Mouse (Mus musculus) G1E (cell line): Measurements from ENCODE around the gene Adcy10. TPM values are rescaled to one million over a fixed set of nuclear protein-coding genes. Genes with fewer than 3 reads are reported as not detected.

Experiments used
- ATAC-seq: 2 replicates; pipeline ENCODE4 v1.8.0; 2016; ENCODE audit warnings: mild to moderate bottlenecking; ENCODE audit not compliant: insufficient number of reproducible peaks, poor library complexity, low FRiP score, severe bottlenecking; ENCODE audit errors: extremely low read depth
- DNase-seq: peaks from one replicate; pipeline ENCODE4 v3.0.0; 2012; ENCODE audit warnings: low spot score
- H3K27me3 ChIP-seq: 2 replicates; pipeline ENCODE4 v1.6.1; 2012; ENCODE audit warnings: mild to moderate bottlenecking, low read length, inconsistent platforms; ENCODE audit not compliant: insufficient read depth
- H3K36me3 ChIP-seq: replicated peaks from 2 replicates; pipeline ENCODE3; 2012; ENCODE audit warnings: mild to moderate bottlenecking, inconsistent platforms
- H3K4me1 ChIP-seq: 2 replicates; pipeline ENCODE4 v1.6.1; 2012; ENCODE audit warnings: low read depth, low read length, inconsistent platforms, mixed read lengths; ENCODE audit not compliant: insufficient read depth
- H3K4me3 ChIP-seq: 2 replicates; pipeline ENCODE4 v1.5.1; 2012; ENCODE audit warnings: low read depth, mild to moderate bottlenecking, inconsistent platforms, low read length, moderate library complexity, mixed read lengths
- H3K9me3 ChIP-seq: replicated peaks from 2 replicates; pipeline ENCODE4 v1.6.1; 2012; ENCODE audit warnings: inconsistent platforms
- CTCF ChIP-seq: IDR thresholded peaks from 2 replicates; pipeline ENCODE4 v1.5.1; 2012; ENCODE audit warnings: low read depth, low read length, inconsistent platforms, mixed read lengths
- GATA1 ChIP-seq: IDR thresholded peaks from 2 replicates; pipeline ENCODE4 v1.6.1; 2012; ENCODE audit warnings: borderline replicate concordance, low read length, inconsistent platforms, mixed read lengths
- GATA2 ChIP-seq: IDR thresholded peaks from 2 replicates; pipeline ENCODE4 v1.6.1; 2012; ENCODE audit warnings: low read depth, low read length, inconsistent platforms, borderline replicate concordance
- POLR2AphosphoS5 ChIP-seq: IDR thresholded peaks from 2 replicates; pipeline ENCODE4 v1.6.1; 2012; ENCODE audit warnings: low read depth, low read length, inconsistent platforms; ENCODE audit not compliant: insufficient replicate concordance
- TAL1 ChIP-seq: conservative IDR thresholded peaks from 2 replicates; pipeline ENCODE4 v1.6.1; 2012; ENCODE audit warnings: low read depth, low read length, inconsistent platforms, mixed read lengths
- polyA plus RNA-seq: library from polyadenylated mRNA; stranded (reverse); fragments of >175 nt; gene quantifications from 2 replicates; pipeline ENCODE4 v1.2.3, GENCODE M21; 2012
- total RNA-seq, 2 experiments: library from RNA; stranded (forward) in 1 of 2; stranded (reverse) in 1 of 2; fragments of 200-1000 nt in 1 of 2; fragments of >200 nt in 1 of 2; fragmentation: Nextera tagmentation in 1 of 2; gene quantifications; 2 replicates each; pipeline ENCODE4 v1.2.3; 2014 to 2017

The Adcy10 gene
- total and polyA plus RNA-seq, 3 experiments: 0.22 TPM; not detected in 2

- H3K4me3 ChIP-seq: no peak overlapping the region
- TF ChIP-seq CTCF (no peak), GATA2 (no peak)
- no peaks in the 10 kb centered on the region for H3K27me3 ChIP-seq
- no peaks in the 10 kb centered on the region for H3K9me3 ChIP-seq
- ATAC-seq (no peak), DNase-seq (no peak)
- H3K36me3 ChIP-seq: peaks cover 11% of the 10 kb centered on the region
- peaks cover 22% of the 10 kb centered on the region for H3K4me1 ChIP-seq
Measured at GRCm38 (mm10) chr1:165468971-165469370, 16.0 kb upstream of the Adcy10 start.

GRCm38 (mm10) chr1:165469717-165470116, 15.3 kb upstream of the Adcy10 start:
- ATAC-seq (no peak), DNase-seq (no peak)
- peaks cover 22% of the 10 kb centered on the region for H3K4me1 ChIP-seq
- no peaks in the 10 kb centered on the region for H3K9me3 ChIP-seq
- H3K4me3 ChIP-seq: no peak overlapping the region
- peaks cover 13% of the 10 kb centered on the region for H3K36me3 ChIP-seq
- TF ChIP-seq TAL1 (no peak), GATA1 (no peak), POLR2AphosphoS5 (no peak), CTCF (no peak)
- H3K27me3 ChIP-seq: no peaks in the 10 kb centered on the region

DNA sequence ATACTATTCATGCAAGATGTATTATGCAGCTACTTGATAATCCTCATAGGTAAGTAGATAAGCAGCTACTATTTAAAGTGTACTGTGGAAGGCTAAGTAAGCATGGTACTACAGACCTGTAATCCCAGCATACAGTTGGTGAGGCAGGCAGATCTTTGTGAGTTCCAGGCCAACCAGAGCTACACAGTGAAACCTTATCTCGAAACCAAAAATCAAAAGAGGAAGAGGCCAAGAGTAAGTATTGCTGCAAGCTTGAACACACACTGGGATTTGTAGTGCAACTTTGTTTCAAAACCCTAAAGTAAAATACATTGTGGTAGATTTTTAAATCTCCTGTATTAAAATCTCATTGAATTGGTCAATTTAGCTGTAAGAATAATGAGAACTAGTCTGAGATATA, 13.5 kb upstream of the Adcy10 start:
- no peak for DNase-seq
- peaks cover 18% of the 10 kb centered on the region for H3K36me3 ChIP-seq
- peaks cover 22% of the 10 kb centered on the region for H3K4me1 ChIP-seq
- no peak overlapping the region for H3K4me3 ChIP-seq
- no peak for ATAC-seq
- no peaks in the 10 kb centered on the region for H3K27me3 ChIP-seq
- TF ChIP-seq TAL1 (no peak), GATA2 (no peak), GATA1 (no peak), CTCF (no peak), POLR2AphosphoS5 (no peak)
- no peaks in the 10 kb centered on the region for H3K9me3 ChIP-seq

DNA sequence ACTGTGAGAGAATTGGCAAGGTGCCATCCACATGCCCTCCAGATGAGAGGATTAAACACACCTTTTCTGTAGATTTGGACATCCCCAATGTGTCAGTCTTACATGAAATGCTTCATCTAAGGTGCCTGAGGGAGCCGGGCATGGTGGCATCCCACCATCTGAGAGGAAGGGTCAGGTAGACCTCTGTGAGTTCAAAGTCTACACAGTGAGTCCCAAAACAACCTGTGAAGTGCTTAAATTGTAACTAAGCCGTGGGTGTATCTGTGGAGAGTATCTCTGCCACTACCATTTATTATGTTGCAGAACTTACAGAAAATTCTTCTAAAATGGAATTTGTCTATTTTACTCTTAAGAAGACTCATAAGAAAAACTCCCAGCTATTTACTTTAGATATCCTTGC, 1.1 kb downstream of the Adcy10 start:
- DNase-seq (no peak), ATAC-seq (no peak)
- Histone ChIP-seq H3K9me3 (no peaks in the 10 kb centered on the region), H3K27me3 (no peaks in the 10 kb centered on the region), H3K4me1 (0 out of 2 replicates have a peak, but pooled peaks cover 3% of the 10 kb centered on the region), H3K36me3 (peaks cover 23% of the 10 kb centered on the region), H3K4me3 (no peak overlapping the region)
- TF ChIP-seq POLR2AphosphoS5 (no peak), TAL1 (no peak)

- Histone ChIP-seq H3K9me3 (no peaks in the 10 kb centered on the region), H3K36me3 (peaks cover 3% of the 10 kb centered on the region), H3K4me1 (0 out of 2 replicates have a peak, but pooled peaks cover 3% of the 10 kb centered on the region), H3K27me3 (0 out of 2 replicates have a peak, but pooled peaks cover 2% of the 10 kb centered on the region), H3K4me3 (no peak overlapping the region)
- no peak for TF ChIP-seq POLR2AphosphoS5
- DNase-seq: no peak
- no peak for ATAC-seq
Measured at GRCm38 (mm10) chr1:165489197-165489596, 4.2 kb downstream of the Adcy10 start.

GRCm38 (mm10) chr1:165498856-165499255, 13.9 kb downstream of the Adcy10 start:
- 0 out of 2 replicates have a peak, but pooled peaks cover 4% of the 10 kb centered on the region for H3K4me1 ChIP-seq
- peaks cover 22% of the 10 kb centered on the region for H3K27me3 ChIP-seq
- H3K4me3 ChIP-seq: no peak overlapping the region
- TF ChIP-seq GATA1 (no peak), TAL1 (no peak), GATA2 (no peak), CTCF (no peak), POLR2AphosphoS5 (no peak)
- ATAC-seq (no peak), DNase-seq (no peak)
- no peaks in the 10 kb centered on the region for H3K36me3 ChIP-seq
- no peaks in the 10 kb centered on the region for H3K9me3 ChIP-seq

- Histone ChIP-seq H3K4me3 (no peak overlapping the region), H3K9me3 (no peaks in the 10 kb centered on the region), H3K27me3 (peaks cover 15% of the 10 kb centered on the region), H3K36me3 (no peaks in the 10 kb centered on the region), H3K4me1 (0 out of 2 replicates have a peak, but pooled peaks cover 4% of the 10 kb centered on the region)
- ATAC-seq: no peak
- no peak for DNase-seq
- no peak for TF ChIP-seq POLR2AphosphoS5
- TF ChIP-seq GATA1: no peak
- no peak for TF ChIP-seq CTCF
- TF ChIP-seq GATA2: no peak
- no peak for TF ChIP-seq TAL1
Measured at GRCm38 (mm10) chr1:165503307-165504024, 18.5 kb downstream of the Adcy10 start.
